Mouse (Mus musculus): ENCODE measurements around the gene Bzw1.
A peak's percentile ranks its signal among the peaks of the same experiment; 100 is the strongest.
"Not testable (repeated sequence)": the region's sequence is repeated elsewhere in the genome, so short reads cannot be mapped to it uniquely, and the experiment has no call there.

Gene Bzw1

GRCm38 (mm10) chr1:58392652-58393283 lies at the start of gene Bzw1:
Gene Bzw1, plus strand, starts transcription at chr1:58392898.
- DNase-seq = peak; percentile 96

- no peak for DNase-seq
These were observed 48.8 kb upstream of the Bzw1 start for GRCm38 (mm10) chr1:58343861-58344260.

- no peak for DNase-seq
These were observed 48.1 kb upstream of the Bzw1 start for GRCm38 (mm10) chr1:58344570-58344969.

GRCm38 (mm10) chr1:58346159-58346558 lies 46.5 kb upstream of the Bzw1 start:
- DNase-seq = no peak

GRCm38 (mm10) chr1:58348712-58349111 lies 44.0 kb upstream of the Bzw1 start:
- no peak for DNase-seq

- no peak for DNase-seq
These were observed 39.3 kb upstream of the Bzw1 start for GRCm38 (mm10) chr1:58353238-58353893.

- no peak for DNase-seq
These were observed 33.5 kb upstream of the Bzw1 start for GRCm38 (mm10) chr1:58358958-58359901.

- DNase-seq = no peak
These were observed 30.4 kb upstream of the Bzw1 start for GRCm38 (mm10) chr1:58362296-58362695.

GRCm38 (mm10) chr1:58364551-58364950 lies 28.1 kb upstream of the Bzw1 start:
- no peak for DNase-seq

GRCm38 (mm10) chr1:58365829-58366228 lies 26.9 kb upstream of the Bzw1 start:
- DNase-seq = no peak

GRCm38 (mm10) chr1:58366737-58367471 lies 25.8 kb upstream of the Bzw1 start:
- DNase-seq = no peak

- no peak for DNase-seq
These were observed 23.0 kb upstream of the Bzw1 start for GRCm38 (mm10) chr1:58369716-58370115.

GRCm38 (mm10) chr1:58374266-58374665 lies 18.4 kb upstream of the Bzw1 start:
- DNase-seq = not testable (repeated sequence)

- no peak for DNase-seq
These were observed 17.0 kb upstream of the Bzw1 start for GRCm38 (mm10) chr1:58375574-58376147.

GRCm38 (mm10) chr1:58382586-58383281 lies 10.0 kb upstream of the Bzw1 start:
- DNase-seq = no peak

GRCm38 (mm10) chr1:58391421-58392267 lies 1.1 kb upstream of the Bzw1 start:
- no peak for DNase-seq

GRCm38 (mm10) chr1:58392268-58392651 lies 438 bp upstream of the Bzw1 start:
- DNase-seq = no peak

- DNase-seq = peak; percentile 55
These were observed 842 bp downstream of the Bzw1 start for GRCm38 (mm10) chr1:58393284-58394195.

- DNase-seq = no peak
These were observed 2.6 kb downstream of the Bzw1 start for GRCm38 (mm10) chr1:58395341-58395740.

- DNase-seq = no peak
These were observed 3.5 kb downstream of the Bzw1 start for GRCm38 (mm10) chr1:58396179-58396578.
